Comparison of ENCODE assay signal across 8 mouse cellular contexts in the genomic region with DNA sequence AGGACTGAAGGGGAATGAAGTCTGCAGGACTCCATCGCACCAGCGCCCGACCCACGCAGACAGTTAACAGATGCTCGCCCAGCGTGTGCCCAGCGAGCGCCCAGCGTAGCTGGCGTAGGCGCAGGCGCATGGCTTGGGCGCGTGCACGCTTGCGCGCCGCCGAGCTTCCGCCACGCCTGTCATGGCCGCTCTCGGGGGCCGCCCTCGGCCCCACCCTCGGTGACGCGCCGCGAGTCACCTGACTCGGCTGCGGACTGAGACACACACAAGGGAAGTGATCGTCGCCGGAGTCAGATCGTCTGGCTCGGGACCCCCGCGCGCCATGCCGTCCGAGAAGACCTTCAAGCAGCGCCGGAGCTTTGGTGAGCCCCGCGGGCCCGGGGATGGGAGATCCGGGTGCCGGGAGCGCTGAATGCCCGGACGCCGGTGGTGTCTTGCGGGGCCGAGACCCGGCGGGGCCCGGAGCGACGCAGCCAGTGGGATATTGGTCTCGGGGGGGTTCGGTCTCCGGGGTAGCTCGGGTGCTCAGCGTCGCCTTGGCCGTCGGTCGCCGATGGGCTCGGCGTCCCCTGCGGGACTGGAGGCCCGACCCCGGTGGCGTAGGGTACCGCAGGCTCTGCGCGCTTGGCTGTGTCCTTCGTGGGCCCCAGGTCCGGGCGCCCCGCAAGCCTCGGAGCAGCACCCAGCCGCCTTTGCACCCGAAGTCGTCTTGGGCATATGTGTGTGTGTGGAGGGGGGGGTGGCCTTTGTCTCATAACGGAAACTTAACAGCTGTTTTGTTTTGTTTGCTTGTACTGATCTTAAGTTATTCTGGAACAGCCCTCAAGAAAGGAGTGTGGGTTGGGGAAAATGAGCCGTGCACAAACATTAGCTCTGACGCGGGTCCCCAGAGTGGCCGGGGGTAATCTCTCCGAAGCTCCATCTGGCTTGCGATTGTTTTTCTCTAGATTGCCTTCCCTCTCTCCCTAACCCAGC. TPM values are rescaled to one million over a fixed set of nuclear protein-coding genes. Genes with fewer than 3 reads are reported as not detected.
DNase-seq lines count a peak whose midpoint lies in the region; ATAC-seq lines count a peak whose summit lies in the region.

Gene Map1lc3b, plus strand, starts transcription at position 159 of the 975 bp plus-strand sequence.

- H3K9ac ChIP-seq in hindbrain, embryonic 13.5 days: peak within 1 kb of the TSS; percentile 95

- peak; percentile 98 for DNase-seq in NIH3T3 (ENCODE audit: low read depth)
- peak; percentile 98 to 99 for DNase-seq in cerebellum, postnatal 10 days
- DNase-seq in frontal cortex, postnatal 14 days (ENCODE audit: low spot score in 2 of 2): peak; percentile 91 to 95
- peak; percentile 92 to 95 for DNase-seq in layer of hippocampus, postnatal 25 days (ENCODE audit: extremely low spot score in 1 of 2, low spot score in 1 of 2)
- peak; percentile 94 for DNase-seq in lung, postnatal 25 days (ENCODE audit: low spot score)
- peak; percentile 97 for DNase-seq in retina, embryonic 14.5 days (ENCODE audit: low spot score)
- DNase-seq in thymus, postnatal 4 days: peak; percentile 97

- H3K36me3 ChIP-seq in hindbrain, embryonic 13.5 days: peaks cover 21% of the 10 kb centered on the region

- peak within 1 kb of the TSS; percentile 97 for H3K4me3 ChIP-seq in hindbrain, embryonic 13.5 days

- under 1% methylated on average over 88 of the region's 94 CpGs for WGBS in hindbrain, embryonic 13.5 days

- peak; percentile 88 for ATAC-seq in hindbrain, embryonic 13.5 days (ENCODE audit: low FRiP score)

- H3K4me1 ChIP-seq in hindbrain, embryonic 13.5 days (replicated peaks): peaks cover 37% of the 10 kb centered on the region

- peak within 1 kb of the TSS; percentile 93 for H3K4me2 ChIP-seq in hindbrain, embryonic 13.5 days

- H3K27ac ChIP-seq in hindbrain, embryonic 13.5 days: peak within 1 kb of the TSS; percentile 89

- no peaks in the 10 kb centered on the region for H3K9me3 ChIP-seq in hindbrain, embryonic 13.5 days

- H3K27me3 ChIP-seq in hindbrain, embryonic 13.5 days: no peaks in the 10 kb centered on the region

RNA-seq across cellular contexts. Expression of gene Map1lc3b, which starts in this region (rescaled TPM):
- 372 and 374 TPM in 2 replicates for polyA plus RNA-seq in hindbrain, embryonic 13.5 days (2015; fragmentation: Nextera tagmentation; extraction: Ambion mirVana)
- total RNA-seq in layer of hippocampus, postnatal 25 days (2021): 100 to 1,000 TPM; 160 to 197 TPM

Comparison
In these comparisons a context has a peak if more than half of its experiments do, and no peak if none do; other contexts are left out.
1. Peak in every context shown above with its lines: DNase-seq, ATAC-seq, H3K4me3 ChIP-seq and H3K27ac ChIP-seq.